Mouse (Mus musculus): ENCODE measurements around the gene Cdkl1. TPM values are rescaled to one million over a fixed set of nuclear protein-coding genes. Genes with fewer than 3 reads are reported as not detected.

Gene Cdkl1
- total and polyA plus RNA-seq, 3 experiments, result 0.08 to 0.32 TPM; not detected in 1

- no peak for DNase-seq (ENCODE audit: low read depth, low spot score)
- TF ChIP-seq MAZ (IDR thresholded peaks at IDR 0.05; ENCODE audit: low read depth, low read length), result no peak
- no peak for TF ChIP-seq POLR2A (IDR thresholded peaks at IDR 0.05; ENCODE audit: control insufficient read depth in 1 of 2, insufficient read depth in 1 of 2, low read depth in 1 of 2, low read length in 2 of 2, poor library complexity in 1 of 2)
- TF ChIP-seq KAT2A (conservative IDR thresholded peaks at IDR 0.05; ENCODE audit: low read depth, low read length), result no peak
- TF ChIP-seq USF1 (IDR thresholded peaks at IDR 0.05; ENCODE audit: low read depth, low read length), result no peak
- no peak for TF ChIP-seq E2F4 (IDR thresholded peaks at IDR 0.05; ENCODE audit: borderline replicate concordance, low read depth, low read length)
- no peak for TF ChIP-seq GABPA (IDR thresholded peaks at IDR 0.05; ENCODE audit: low read depth, low read length)
- TF ChIP-seq TCF12 (IDR thresholded peaks at IDR 0.05; ENCODE audit: low read depth, low read length), result no peak
- no peak for TF ChIP-seq MXI1 (IDR thresholded peaks at IDR 0.05; ENCODE audit: low read depth, low read length)
- TF ChIP-seq NELFE (IDR thresholded peaks at IDR 0.05; ENCODE audit: low read depth, low read length), result no peak
- TF ChIP-seq JUND (IDR thresholded peaks at IDR 0.05; ENCODE audit: low read depth, low read length), result no peak
- no peak for TF ChIP-seq MYB (IDR thresholded peaks at IDR 0.05; ENCODE audit: low read depth, low read length)
- no peak for TF ChIP-seq CHD2 (IDR thresholded peaks at IDR 0.05; ENCODE audit: low read length)
- no peak for TF ChIP-seq MEF2A (IDR thresholded peaks at IDR 0.05; ENCODE audit: extremely low read depth, insufficient replicate concordance, low read depth, low read length, poor library complexity, severe bottlenecking)
- TF ChIP-seq ETS1 (IDR thresholded peaks at IDR 0.05; ENCODE audit: low read depth, low read length), result no peak
- TF ChIP-seq RAD21 (IDR thresholded peaks at IDR 0.05; ENCODE audit: low read depth, low read length), result no peak
- no peak for TF ChIP-seq USF2 (IDR thresholded peaks at IDR 0.05; ENCODE audit: borderline replicate concordance in 1 of 2, insufficient read depth in 1 of 2, low read depth in 1 of 2, low read length in 2 of 2)
- peaks cover 3 to 7% of the 10 kb centered on the region in 2 experiments for H3K4me1 ChIP-seq (ENCODE audit: control insufficient read depth in 1 of 2, insufficient read depth in 2 of 2, low read length in 2 of 2)
- no peaks in the 10 kb centered on the region for H3K79me2 ChIP-seq (ENCODE audit: control insufficient read depth, insufficient read depth, low read length, poor library complexity)
- no peaks in the 10 kb centered on the region for H3K9me3 ChIP-seq (replicated peaks; ENCODE audit: insufficient read depth, low read length)
- no peak overlapping the region for H3K27ac ChIP-seq (ENCODE audit: control insufficient read depth, low read depth, low read length)
- H3K4me3 ChIP-seq (ENCODE audit: control insufficient read depth in 1 of 2, insufficient read depth in 1 of 2, low read depth in 2 of 2, low read length in 2 of 2), result no peak overlapping the region
- H3K27me3 ChIP-seq (ENCODE audit: control insufficient read depth in 1 of 2, insufficient read depth in 2 of 2, low read length in 2 of 2), result no peaks in the 10 kb centered on the region
- H3K9ac ChIP-seq (ENCODE audit: control insufficient read depth, low read depth, low read length, poor library complexity, severe bottlenecking), result no peak overlapping the region
- peaks cover 0 to 3% of the 10 kb centered on the region in 2 experiments; a peak in 2 of 4 replicates for H3K36me3 ChIP-seq (ENCODE audit: control insufficient read depth in 1 of 2, insufficient read depth in 2 of 2, low read length in 2 of 2)
Observed at GRCm38 (mm10) chr12:69751864-69752341, 39.2 kb downstream of the Cdkl1 start.

GRCm38 (mm10) chr12:69744138-69744537 is 46.9 kb downstream of the Cdkl1 start:
- no peak overlapping the region for H3K4me3 ChIP-seq (ENCODE audit: control insufficient read depth in 1 of 2, insufficient read depth in 1 of 2, low read depth in 2 of 2, low read length in 2 of 2)

More at GRCm38 (mm10) chr12:69744138-69744537, 46.9 kb downstream of the Cdkl1 start:
- Histone ChIP-seq H3K79me2 (ENCODE audit: control insufficient read depth, insufficient read depth, low read length, poor library complexity) (no peaks in the 10 kb centered on the region), H3K36me3 (ENCODE audit: control insufficient read depth in 1 of 2, insufficient read depth in 2 of 2, low read length in 2 of 2) (no peaks in the 10 kb centered on the region; a peak in 1 of 4 replicates), H3K9ac (ENCODE audit: control insufficient read depth, low read depth, low read length, poor library complexity, severe bottlenecking) (no peak overlapping the region), H3K27ac (ENCODE audit: control insufficient read depth, low read depth, low read length) (no peak overlapping the region), H3K4me1 (ENCODE audit: control insufficient read depth in 1 of 2, insufficient read depth in 2 of 2, low read length in 2 of 2) (peaks cover 0 to 3% of the 10 kb centered on the region in 2 experiments; a peak in 1 of 4 replicates), H3K9me3 (replicated peaks; ENCODE audit: insufficient read depth, low read length) (no peaks in the 10 kb centered on the region), H3K27me3 (ENCODE audit: control insufficient read depth in 1 of 2, insufficient read depth in 2 of 2, low read length in 2 of 2) (no peaks in the 10 kb centered on the region)
- TF ChIP-seq E2F4 (IDR thresholded peaks at IDR 0.05; ENCODE audit: borderline replicate concordance, low read depth, low read length) (no peak), MYC (IDR thresholded peaks at IDR 0.05; ENCODE audit: low read depth, low read length) (no peak), TBP (IDR thresholded peaks at IDR 0.05; ENCODE audit: low read depth, low read length) (no peak), ZMIZ1 (IDR thresholded peaks at IDR 0.05; ENCODE audit: low read depth, low read length) (no peak), KAT2A (conservative IDR thresholded peaks at IDR 0.05; ENCODE audit: low read depth, low read length) (no peak), USF2 (IDR thresholded peaks at IDR 0.05; ENCODE audit: borderline replicate concordance in 1 of 2, insufficient read depth in 1 of 2, low read depth in 1 of 2, low read length in 2 of 2) (no peak), JUND (IDR thresholded peaks at IDR 0.05; ENCODE audit: low read depth, low read length) (no peak), GABPA (IDR thresholded peaks at IDR 0.05; ENCODE audit: low read depth, low read length) (no peak), TCF12 (IDR thresholded peaks at IDR 0.05; ENCODE audit: low read depth, low read length) (no peak), POLR2A (IDR thresholded peaks at IDR 0.05; ENCODE audit: control insufficient read depth in 1 of 2, insufficient read depth in 1 of 2, low read depth in 1 of 2, low read length in 2 of 2, poor library complexity in 1 of 2) (no peak), EP300 (IDR thresholded peaks at IDR 0.05; ENCODE audit: low read depth in 1 of 2, low read length in 2 of 2) (no peak), RCOR1 (IDR thresholded peaks at IDR 0.05; ENCODE audit: low read depth, low read length) (no peak), CTCF (IDR thresholded peaks at IDR 0.05 in 2 of 3, conservative IDR thresholded peaks at IDR 0.05 in 1 of 3; ENCODE audit: control insufficient read depth in 1 of 3, insufficient read depth in 1 of 3, low read depth in 2 of 3, low read length in 3 of 3, poor library complexity in 1 of 3, severe bottlenecking in 1 of 3) (no peak), SMC3 (IDR thresholded peaks at IDR 0.05; ENCODE audit: low read depth, low read length) (no peak)
- no peak for DNase-seq (ENCODE audit: low read depth, low spot score)
